Mouse (Mus musculus) liver, postnatal 0 days (tissue): ENCODE data around the gene Sympk.

Source experiments
- CTCF ChIP-seq: sonication (generic); IDR thresholded peaks from 2 replicates; pipeline ENCODE4 v1.5.1; 2016; ENCODE audit warnings: antibody characterized with exemption, low read depth
- EP300 ChIP-seq: IDR thresholded peaks from 2 replicates; pipeline ENCODE4 v1.6.1; 2016; ENCODE audit warnings: antibody characterized with exemption, low read depth, mild to moderate bottlenecking

- no peak for TF ChIP-seq CTCF
- TF ChIP-seq EP300 = no peak
Observed at GRCm38 (mm10) chr7:19067063-19067462, 42.9 kb downstream of the Sympk start.
